Comparison of ENCODE assay signal across 24 mouse cellular contexts in the genomic region with DNA sequence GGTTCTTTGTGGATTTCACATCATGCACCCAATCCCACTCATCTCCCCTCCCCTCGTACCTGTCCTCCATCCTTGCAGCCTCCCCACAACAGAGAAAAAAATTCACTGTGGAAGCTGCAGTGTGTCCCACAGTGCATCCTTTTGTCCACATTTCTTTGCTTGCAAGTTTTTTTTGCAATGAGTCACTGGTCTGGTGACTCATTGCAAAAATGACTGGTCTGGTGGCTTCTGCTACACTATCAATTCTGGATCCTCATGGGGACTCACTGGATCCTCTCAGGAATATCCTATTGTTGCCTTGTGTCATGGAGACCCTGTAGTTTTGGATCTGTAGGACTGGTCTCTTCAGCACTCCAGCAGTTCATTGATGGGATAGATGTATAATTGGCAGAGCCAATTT. TPM values are rescaled to one million over a fixed set of nuclear protein-coding genes. Genes with fewer than 3 reads are reported as not detected.
"Had no signal": no experiment of that assay in that cellular context is flagged by ENCODE, and none has a peak within 500 bp of the region (broad histone marks: within the 10 kb centered on the region; RNA-seq: fewer than 3 reads in every experiment).

No protein-coding gene starts in this region.

- ATAC-seq: liver, embryonic 12.5 days; midbrain, embryonic 13.5 days; midbrain, embryonic 16.5 days had no signal

- H3K27me3 ChIP-seq: limb, embryonic 13.5 days; liver, embryonic 12.5 days; liver, embryonic 15.5 days; lung, embryonic 15.5 days; megakaryocyte, embryonic 14.5 days; neural tube, embryonic 13.5 days had no signal

- H3K4me1 ChIP-seq: limb, embryonic 13.5 days; liver, embryonic 12.5 days; liver, embryonic 15.5 days; lung, embryonic 15.5 days; megakaryocyte, embryonic 14.5 days had no signal

- H3K27ac ChIP-seq: kidney, postnatal 0 days; limb, embryonic 13.5 days; liver, embryonic 12.5 days; liver, embryonic 15.5 days; lung, embryonic 15.5 days; midbrain, embryonic 10.5 days; midbrain, embryonic 13.5 days; neural tube, embryonic 13.5 days had no signal

- DNase-seq: kidney, postnatal 36 days; left cerebral cortex, postnatal 4 days; liver; lung, adult 18-20 months; lung, postnatal 10 days; lung, postnatal 36 days; retina, postnatal 1 day; right cerebral cortex, postnatal 25 days; thymus, adult 18-20 months; thymus, postnatal 36 days had no signal

- H3K9ac ChIP-seq: limb, embryonic 13.5 days; liver, embryonic 12.5 days; liver, embryonic 15.5 days; lung, embryonic 15.5 days; midbrain, embryonic 13.5 days; neural tube, embryonic 13.5 days had no signal

- H3K4me2 ChIP-seq: limb, embryonic 13.5 days; liver, embryonic 12.5 days; liver, embryonic 15.5 days; lung, embryonic 15.5 days; midbrain, embryonic 13.5 days; neural tube, embryonic 13.5 days had no signal

- H3K9me3 ChIP-seq: liver, embryonic 12.5 days; lung, embryonic 15.5 days; midbrain, embryonic 10.5 days; midbrain, embryonic 13.5 days; neural tube, embryonic 13.5 days had no signal

- H3K36me3 ChIP-seq: limb, embryonic 13.5 days; liver, embryonic 12.5 days; liver, embryonic 15.5 days; lung, embryonic 15.5 days; midbrain, embryonic 10.5 days; midbrain, embryonic 13.5 days; neural tube, embryonic 13.5 days had no signal

- H3K4me3 ChIP-seq: limb, embryonic 13.5 days; liver, embryonic 12.5 days; liver, embryonic 15.5 days; lung, embryonic 15.5 days; megakaryocyte, embryonic 14.5 days; midbrain, embryonic 10.5 days; midbrain, embryonic 13.5 days; myocyte; neural tube, embryonic 13.5 days had no signal

RNA-seq across cellular contexts. Expression of a gene that starts 31.2 kb away (rescaled TPM):
- polyA plus RNA-seq: kidney, embryonic 14.5 days; kidney, postnatal 0 days; limb, embryonic 13.5 days; liver, embryonic 12.5 days; midbrain, embryonic 10.5 days; midbrain, embryonic 16.5 days; myocyte; spleen, adult 2 months; urinary bladder, adult 2 months had no signal
